Mouse (Mus musculus) spleen, adult 12 weeks (tissue): ENCODE data around the gene Luzp2.

ENCODE experiments used
- DNase-seq: peaks from one replicate; pipeline ENCODE4 v3.0.0; 2022; ENCODE audit warnings: low spot score

Luzp2 gene

DNA sequence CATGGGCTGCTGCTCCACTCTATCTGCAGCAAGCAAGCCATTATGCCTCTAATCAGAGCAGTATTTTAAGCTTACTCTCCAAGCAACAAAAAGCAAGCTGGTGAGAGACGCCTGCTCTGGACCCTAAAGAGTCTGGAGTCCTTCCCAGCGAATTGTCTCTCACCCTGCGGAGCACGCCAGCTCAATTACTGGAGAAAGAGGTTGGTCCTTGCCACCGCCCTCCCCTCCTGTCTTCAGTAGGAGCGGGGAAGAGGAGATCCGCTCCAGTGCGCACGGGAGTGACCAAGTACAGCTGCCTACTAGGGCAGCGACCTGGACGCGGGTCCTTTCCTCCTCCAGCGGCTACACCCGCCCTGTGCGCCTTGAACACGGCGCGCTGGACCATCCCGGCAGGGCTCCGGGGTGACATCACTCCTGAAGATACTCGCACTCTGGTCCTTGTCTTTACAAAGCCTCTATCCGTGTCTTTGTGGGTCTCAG is at the start of gene Luzp2:
TSS of gene Luzp2 (plus strand) at position 127 of the 480 bp plus-strand sequence.
- DNase-seq, result no peak

DNA sequence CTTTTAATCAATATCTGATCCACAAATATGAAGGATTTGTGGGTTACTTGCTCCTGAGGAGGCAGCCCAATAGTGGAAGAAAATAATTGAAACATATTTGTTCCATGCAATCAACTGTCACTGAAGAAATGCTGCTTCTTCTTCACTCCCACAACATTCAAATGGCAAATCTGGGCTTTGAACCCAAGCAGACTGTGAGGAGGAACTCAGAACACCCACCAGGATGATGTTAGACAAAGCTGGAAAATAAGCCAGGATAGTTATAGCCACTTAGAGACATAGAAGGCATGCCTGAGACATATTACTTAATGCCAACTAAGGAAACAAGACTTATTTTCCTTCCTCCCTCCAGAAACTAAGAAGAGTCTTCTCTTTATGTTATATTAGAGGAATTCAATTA is 47.8 kb upstream of the Luzp2 start:
- DNase-seq, result no peak

DNA sequence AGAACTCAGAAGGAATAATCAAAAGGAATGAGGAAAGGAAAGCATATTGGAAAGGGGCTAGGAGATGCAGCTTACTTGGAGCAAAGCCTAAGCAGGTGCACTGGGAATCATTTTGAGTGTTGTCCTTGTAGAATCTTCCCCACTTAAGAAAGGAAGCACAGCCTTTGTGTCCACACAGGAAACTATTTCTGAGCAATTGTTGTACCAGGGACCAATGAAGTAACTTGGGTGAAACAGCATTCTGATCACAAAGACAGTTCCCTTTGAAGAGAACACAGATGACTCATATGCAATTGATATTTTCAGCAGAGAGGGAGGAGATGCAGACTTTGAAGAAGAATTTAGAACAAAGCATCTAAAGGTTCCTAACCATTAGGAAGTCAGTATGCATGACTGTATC is 16.7 kb upstream of the Luzp2 start:
- DNase-seq, result no peak

DNA sequence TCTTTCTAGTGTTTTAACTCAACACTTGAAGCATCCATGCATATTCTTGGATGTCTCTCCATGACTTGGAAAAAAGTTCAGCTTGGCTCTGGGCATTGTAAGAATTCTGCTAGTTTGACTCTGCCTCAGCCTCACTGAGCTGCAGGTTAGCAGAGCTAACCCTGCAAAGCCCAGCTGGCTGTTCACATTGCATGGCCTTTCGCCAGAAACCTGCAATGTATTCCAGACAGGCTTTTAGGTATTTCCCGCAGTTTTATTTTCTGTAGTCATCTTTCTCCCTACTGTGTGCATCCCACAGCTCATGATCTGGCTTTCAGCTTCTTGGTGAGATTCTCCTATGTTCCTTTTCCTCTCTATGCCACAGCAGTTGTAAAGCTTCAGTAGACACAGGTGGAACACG is 6.5 kb upstream of the Luzp2 start:
- no peak for DNase-seq

DNA sequence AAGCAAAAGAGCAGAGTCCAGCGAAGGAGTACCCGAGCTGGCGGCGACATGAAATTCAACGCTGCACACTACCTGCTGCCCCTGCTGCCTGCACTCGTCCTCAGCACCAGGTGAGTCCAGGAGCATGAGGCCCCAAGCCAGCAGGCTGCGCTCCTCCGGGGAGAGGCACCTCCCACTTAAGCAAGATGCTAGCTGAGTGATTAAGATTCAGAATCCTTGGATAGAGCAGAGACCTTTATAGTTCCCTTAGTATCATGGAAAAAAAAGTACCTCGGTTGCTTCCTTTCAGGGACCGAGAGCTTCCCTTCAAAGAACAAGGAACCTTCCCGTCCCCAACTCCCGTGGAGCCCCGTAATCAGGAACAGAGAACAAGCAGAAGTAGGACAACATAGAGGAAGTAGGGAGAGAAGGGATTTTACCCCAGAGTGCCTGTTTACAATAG is 634 bp downstream of the Luzp2 start:
- no peak for DNase-seq

DNA sequence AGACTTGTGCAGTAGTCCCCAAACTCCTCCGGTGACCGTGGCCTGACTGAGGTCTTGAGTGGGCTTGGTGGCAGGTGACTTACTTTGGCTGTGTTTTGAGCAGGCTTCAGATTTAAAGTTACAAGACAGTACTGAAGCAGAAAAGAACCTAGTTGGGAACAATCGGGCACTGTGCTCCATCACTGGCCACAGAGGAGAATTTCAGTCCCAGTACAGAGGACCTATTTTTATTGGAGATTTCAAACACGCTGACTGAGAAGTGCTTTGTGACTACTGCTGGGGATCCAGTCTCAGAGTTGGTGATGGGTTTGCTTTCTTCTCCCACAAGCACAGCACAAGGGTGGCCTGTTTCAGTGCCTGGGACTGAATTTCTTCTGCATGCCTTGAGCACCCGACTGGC is 1.1 kb downstream of the Luzp2 start:
- DNase-seq, result no peak

DNA sequence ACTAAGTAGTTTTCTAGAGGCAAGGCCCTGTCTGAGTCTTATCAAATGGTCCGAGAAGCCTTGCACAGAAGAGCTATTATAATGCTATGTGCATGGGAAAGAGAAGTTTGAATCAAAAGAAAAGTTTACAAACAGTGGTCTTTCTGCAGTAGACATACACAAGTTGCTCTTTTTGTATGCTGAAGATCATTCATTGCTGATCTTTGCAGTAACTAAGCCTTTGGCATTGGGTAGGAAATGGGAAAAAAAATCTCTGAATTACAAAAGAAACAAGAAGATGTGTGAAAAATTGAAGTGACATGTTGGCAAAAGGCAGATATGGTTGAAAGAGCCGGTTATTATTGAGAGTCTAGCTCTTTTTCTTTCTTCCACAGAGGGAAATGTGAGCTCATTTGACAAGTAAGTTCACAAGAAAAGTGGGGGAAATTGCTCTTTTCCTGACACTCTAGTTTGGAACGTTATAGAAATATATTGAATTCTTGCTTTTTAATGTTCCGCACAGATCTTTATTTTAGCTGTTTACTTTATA is 7.6 kb downstream of the Luzp2 start:
- no peak for DNase-seq

DNA sequence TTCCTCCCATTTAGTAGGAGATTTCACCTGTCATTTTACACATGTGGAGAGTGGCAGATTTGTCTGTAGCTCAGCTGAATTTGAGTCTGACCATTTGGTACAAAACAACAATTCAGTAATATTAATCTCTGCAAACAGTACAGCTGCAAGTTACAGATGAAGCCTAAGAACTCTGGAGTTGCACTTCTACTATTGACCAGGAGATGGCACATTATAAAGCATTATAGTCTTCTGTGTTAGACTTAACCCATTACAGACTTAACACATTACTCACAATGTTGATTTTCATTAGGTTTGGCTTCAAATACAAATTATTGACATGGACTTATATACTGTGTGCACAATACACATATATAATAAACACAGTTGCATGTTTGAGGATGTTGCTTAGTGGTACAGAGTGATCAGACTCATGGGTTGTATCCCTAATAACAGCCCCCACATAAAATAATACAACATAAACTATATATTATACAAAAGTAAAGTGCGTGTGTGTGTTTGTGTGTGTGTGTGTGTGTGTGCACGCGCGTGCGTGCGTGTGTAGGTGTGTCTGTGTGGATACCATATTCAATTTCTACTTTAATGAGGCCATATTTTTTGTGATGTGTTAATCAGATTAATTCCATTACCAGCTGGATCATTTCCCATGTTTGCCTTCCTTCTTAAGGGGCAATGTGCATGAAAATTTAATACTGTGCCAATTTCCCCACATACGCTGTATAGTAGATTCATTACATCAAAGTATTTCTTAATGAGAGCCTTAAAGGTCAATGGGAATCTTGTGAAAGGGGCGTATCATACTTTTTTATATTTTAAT is 10.8 kb downstream of the Luzp2 start:
- DNase-seq, result no peak

DNA sequence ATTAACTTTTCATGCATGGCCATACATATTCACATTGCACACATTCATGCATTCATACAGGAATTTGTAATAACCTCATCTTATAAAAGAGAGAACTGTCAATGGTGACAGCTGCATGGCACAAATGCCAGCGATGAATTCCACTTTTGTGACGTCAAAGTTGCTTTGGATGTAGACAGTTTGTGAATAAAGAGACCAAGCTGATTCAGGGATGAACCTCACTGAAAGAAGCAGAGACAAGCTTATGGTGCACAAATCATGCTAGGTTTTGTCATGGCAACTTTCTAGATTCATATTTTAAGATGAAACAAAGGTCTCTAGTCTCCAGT is 11.4 kb downstream of the Luzp2 start:
- DNase-seq, result no peak

DNA sequence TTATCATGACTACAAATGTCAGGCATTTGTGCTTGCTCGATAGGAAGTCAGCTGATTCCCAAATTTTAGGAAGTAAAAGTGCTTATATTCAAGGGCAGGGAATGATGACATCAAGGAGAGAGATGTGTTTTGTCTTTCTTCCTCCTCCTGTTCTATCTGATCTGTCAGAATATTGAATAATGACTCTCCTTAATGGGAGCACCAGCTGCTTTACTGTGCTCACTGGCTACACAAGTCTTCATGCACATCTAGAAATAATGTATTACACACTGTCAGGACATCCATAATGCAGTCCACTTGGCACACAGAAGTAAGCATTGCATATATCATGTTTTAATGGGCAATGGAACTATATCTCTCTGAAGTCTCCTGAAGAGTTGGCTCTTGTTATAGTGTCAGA is 17.6 kb downstream of the Luzp2 start:
- DNase-seq, result no peak

DNA sequence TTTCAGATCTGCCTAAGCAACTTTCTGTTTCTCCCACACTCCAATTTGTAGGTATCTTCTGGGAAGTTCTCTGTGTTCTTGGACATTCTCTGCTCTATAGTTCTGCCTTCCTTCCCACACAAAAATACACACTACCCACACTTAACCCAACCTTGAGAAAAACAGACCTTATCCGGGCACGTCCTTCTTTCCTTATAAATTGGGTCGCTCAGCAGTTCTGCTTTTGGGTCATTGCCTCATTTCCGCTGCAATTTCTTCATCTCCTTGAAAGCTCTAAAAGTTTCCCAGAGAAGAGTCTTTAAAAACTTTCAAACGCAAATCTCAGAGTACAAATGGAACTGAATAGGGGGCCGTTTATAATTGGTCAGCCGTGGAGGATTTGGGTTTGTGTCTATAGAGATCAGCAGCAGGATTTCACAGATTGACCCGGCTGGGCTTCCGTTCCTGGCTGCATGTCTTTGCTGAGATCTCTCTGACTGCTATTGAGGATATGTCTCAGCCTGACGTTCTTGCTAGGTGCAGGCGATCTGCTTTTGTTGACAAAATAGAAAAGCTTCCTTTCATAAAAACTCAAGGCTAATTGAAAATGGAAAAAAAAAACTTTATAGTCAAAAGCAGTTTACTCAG is 26.0 kb downstream of the Luzp2 start:
- no peak for DNase-seq

DNA sequence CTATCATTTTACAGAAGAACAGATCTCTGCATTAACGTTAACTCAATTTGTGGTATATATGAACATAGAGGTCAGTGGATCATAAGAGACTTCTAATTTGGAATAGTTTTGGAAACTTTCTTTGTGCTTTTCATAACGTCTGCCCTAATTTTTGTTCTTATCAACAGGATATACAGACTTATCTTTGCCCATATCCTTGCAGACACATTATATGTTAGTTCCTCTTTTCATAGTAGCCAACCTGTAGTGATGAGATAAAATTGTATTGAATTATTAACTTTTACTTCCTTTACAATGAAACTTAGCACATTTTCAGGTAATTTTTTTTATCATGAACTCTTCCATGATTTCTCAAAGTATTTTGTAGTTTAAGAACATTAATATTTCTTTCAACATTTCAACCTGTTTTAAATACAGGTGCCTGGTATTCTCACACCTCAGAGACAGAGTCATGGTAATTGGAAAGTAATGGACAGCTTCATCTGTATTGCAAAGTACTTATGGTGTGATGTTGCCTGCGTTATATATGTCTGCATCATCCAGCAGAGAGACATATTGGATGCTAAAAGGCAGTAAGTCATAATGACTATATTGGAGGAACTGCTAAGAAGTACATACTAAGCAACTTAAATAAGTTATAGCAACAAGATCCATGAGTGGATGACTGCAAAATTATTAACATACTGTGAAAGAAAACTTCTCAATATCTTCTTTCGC is 43.8 kb downstream of the Luzp2 start:
- DNase-seq, result no peak

DNA sequence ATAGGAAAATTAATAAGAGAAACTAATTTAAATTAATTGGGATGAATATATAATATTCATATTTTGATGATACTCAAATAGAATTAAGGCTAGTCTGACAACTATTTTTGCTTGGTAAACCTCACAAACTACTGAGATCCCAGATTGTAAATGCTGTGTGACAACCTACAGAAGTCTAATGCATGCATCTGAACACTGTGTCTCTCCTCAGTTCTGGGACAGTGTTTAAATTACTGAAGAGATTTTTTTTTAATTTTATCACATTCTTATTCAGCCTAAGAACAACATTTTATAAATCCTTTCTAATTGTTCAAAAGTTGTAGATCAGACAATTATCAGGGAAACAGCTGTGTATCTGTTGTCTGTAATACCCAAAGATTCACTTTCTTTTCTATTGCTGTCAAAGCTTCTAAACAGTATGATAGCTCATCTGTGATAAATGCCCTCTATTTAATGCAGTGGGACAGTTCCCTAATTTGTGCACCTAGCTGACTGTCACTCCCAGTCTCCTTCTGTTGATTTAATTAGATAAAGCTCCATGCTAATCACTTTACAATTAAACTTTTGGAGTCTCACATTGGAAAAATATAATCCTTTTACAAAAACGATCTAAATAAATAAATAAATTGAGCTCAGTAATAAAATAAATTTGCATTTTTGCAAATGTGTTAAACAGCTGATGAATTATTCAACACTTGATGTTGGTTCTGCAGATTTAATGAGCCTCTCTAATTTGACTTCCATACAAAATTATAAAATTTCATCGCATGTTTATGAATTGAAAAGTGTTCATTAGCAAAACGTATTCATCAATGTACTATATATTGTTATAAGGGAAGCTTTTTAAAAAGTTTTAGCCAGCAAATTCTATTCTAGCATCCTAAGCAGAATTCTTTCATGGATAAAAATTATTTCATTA is 58.7 kb downstream of the Luzp2 start:
- DNase-seq, result no peak

DNA sequence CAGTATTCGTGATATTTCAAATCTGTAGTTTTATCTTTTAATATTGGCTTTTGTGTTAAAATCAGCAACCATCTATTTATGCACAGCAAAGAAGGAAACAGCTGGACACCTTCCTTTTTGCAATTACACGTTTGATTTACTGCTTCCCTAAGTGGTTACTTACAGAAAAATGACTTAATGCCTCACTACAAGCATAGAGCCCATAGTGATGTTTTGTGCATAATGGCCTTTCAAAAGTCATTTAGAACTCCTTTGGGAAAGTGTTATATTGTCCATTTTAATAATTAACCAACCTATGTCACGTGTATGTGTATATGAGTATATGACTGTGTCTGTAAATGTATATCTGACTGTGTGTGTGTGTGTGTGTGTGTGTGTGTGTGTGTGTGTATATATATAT is 63.3 kb downstream of the Luzp2 start:
- no peak for DNase-seq

DNA sequence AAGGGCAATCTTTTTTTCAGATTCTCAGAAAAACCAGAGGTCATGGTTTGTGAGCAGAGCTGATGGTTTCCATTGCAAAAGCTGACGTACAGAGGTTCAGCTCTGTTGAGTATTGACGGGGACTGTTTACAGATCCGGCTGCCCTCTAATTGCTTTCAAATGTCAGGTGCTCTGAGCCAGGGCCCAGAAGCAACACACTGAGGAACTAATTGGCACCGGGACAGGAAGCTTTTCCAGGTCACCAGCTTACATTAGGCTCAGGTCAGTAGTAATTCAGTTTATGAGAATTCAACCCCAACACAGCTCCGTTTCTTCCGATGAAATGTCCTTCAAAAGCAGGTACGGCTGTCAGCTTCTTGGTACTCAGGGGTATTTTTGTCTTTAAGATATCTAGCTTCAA is 74.7 kb downstream of the Luzp2 start:
- DNase-seq, result no peak

DNA sequence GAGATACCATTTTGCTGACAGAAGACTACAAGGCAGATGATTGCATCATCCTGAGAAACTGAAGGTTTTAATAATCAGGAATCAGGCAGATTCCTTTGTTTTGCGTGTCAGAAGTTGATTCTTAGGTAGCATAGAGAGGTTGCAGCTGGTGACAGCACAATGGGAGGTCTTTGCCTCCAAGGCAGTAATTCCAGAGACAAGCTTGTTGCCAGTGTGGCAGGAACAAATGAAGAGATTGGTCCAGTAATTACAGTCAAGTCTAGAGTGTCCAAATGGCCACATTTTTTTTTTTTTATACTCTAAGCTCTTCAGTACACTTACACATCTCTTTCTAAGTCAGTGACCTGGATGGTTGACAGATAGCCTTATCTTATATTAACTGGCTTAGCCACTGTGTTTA is 78.7 kb downstream of the Luzp2 start:
- DNase-seq, result no peak

DNA sequence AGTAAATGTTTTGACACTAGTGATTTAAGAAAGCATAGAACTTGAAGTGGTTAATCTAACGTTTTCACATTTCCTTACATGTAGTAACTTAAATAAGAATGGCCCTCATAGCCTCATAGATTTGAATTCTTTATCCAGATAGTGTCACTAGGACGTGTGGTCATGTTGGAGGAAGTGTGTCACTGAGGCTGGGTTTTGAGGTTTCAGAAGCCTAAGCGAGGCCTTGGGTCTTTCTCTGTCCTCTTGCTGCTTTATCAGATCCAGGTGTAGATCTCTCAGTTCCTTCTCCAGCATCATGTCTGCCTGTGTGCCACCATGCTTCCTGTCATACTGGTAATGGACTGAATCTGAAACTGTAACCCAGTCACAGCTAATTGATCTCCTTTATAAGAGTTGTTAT is 86.7 kb downstream of the Luzp2 start:
- no peak for DNase-seq

DNA sequence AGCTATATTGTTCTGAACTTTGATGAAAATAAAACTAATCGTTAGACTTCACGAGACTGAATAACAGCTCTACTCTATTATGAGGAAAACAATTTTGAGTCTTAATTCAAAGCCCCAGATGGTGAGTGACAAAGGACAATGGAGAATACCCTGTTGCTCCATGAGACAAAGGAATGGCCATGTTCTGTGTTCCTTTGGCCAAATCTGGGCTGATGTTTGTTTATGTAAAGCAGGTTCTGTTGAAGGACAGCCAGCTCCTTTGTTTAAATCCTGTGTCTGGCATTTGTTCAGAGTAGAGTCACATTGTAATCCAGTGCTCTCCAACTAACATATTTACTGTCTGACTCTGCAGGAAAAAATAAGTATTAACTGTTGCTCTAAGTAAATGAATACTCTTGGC is 121.5 kb downstream of the Luzp2 start:
- no peak for DNase-seq

DNA sequence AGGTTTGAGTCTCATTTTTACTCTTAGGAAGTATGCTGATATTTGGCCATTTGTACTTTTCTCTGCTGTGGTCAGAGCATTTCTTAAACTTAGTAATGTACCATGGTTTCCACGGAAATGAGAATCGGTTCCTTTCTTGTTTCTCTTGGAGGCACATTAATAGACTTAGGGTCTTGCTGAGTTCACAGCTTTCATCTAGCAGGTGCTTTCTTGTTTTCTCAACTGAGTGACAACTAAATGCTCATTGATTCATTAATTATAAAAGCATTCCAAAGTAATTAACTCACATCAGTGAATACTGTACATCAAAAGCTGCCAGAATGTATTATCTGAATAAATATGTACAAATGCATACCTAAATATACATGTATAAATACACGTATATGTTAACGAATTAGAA is 127.4 kb downstream of the Luzp2 start:
- no peak for DNase-seq

DNA sequence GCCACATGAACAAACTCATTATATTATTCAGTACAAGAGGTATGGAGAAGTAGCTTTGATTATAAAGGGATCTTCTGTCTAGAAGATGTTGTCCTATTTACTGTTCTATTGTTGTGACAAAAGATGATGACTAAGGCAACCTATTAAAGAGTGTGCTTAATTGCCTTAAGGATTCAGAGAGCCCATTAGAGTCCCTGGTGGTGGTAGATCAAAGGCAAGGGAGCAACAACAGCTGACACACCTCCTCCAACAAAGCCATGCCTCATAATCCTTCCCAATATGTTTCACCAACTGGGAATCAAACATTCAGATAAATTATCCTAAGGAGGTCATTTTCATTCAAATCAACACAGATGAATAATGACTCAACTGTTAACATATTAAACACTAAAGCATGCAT is 142.1 kb downstream of the Luzp2 start:
- no peak for DNase-seq

DNA sequence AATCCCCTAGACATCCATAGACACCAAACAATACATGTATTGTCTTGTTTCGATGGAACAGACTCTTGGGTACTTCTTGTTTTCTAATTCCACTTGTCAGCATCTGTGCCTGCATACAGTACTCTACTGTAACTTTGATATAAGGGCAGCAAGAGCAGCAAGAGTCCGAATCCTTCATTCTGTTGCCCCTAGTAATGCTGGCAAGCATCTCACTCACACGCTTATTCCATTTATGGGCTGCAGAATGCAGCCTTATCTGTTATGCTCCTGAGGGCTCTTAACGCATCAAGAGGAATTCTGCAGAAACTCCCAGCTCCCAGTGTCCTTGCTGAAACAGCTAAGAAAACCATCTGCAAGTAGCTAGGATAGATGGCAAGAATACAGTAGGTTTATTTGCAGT is 145.3 kb downstream of the Luzp2 start:
- no peak for DNase-seq

DNA sequence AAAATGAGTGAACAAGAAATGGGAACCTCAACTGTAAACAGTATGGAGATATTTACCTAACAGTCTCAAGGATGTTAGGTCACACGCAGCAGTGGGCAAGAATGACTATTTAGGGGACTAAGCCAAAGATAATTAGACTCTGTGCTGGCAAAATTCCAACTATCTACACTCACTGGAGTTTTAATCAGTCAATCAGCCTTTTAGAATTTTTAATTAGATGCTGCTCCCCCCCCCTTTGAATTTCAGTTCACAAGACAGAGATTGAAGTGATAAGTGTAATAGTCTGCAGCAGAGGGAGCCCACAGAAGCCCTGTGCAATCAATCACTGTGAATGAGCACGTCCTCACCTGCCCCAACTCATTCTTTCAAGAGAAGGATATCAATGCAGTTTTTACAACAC is 165.1 kb downstream of the Luzp2 start:
- DNase-seq, result no peak
